Comparison of ENCODE assay signal across 13 mouse cellular contexts in the genomic region with DNA sequence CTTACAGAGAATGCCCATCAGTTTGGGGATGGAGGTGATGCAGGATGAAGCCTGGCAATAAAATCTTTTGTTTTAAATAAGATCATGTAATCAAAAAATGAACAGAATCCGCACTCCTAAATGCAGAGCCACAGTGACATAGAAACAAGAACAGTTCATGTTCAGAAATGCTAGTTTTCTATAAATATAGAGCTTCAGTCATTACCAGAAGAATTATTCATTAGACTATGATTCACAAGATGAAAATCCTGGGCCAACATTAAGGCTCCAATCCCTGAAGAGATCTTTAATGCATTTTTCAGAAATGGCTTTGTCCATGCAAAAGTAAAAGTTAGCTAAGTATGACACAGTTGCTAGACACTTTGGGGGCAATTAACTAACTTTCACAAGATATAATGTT.
DNase-seq lines count a peak whose midpoint lies in the region.
"Had no signal": no experiment of that assay in that cellular context is flagged by ENCODE, and none has a peak within 500 bp of the region (broad histone marks: within the 10 kb centered on the region; RNA-seq: fewer than 3 reads in every experiment).

No protein-coding gene starts in this region.

- intact Hi-C loops in left cerebral cortex, postnatal 36 days (cut with DNase I): no loop called here

- peak; percentile 2 for DNase-seq in left cerebral cortex, adult 11 months (ENCODE audit: low spot score)
- DNase-seq in left cerebral cortex, postnatal 36 days (ENCODE audit: low spot score in 2 of 2): no peak
- DNase-seq in right cerebral cortex, adult 18-20 months: peak; percentile 3
- DNase-seq in right cerebral cortex, adult 2 months (ENCODE audit: low spot score in 2 of 2): no peak
- peak; percentile 31 for DNase-seq in telencephalon, adult 2 months (ENCODE audit: low read depth, low spot score)
- no peak for DNase-seq in ovary, postnatal 10 days (ENCODE audit: low spot score)
- DNase-seq: adrenal gland, adult 2 months; adrenal gland, postnatal 10 days; adrenal gland, postnatal 25 days; cerebellum, adult 11-12 months; cerebellum, adult 2 months; cerebellum, adult 9-10 months; cerebellum, postnatal 25 days had no signal

Comparison
In these comparisons a context has a peak if more than half of its experiments do, and no peak if none do; other contexts are left out.
1. DNase-seq: peak in left cerebral cortex, adult 11 months (single experiment), right cerebral cortex, adult 18-20 months (single experiment) and telencephalon, adult 2 months (single experiment); none in left cerebral cortex, postnatal 36 days (0 of 2), right cerebral cortex, adult 2 months (0 of 2) and ovary, postnatal 10 days (single experiment).